Mouse (Mus musculus) thymus, adult 2 months (tissue): ENCODE measurements around the gene Slc6a16. TPM values are rescaled to one million over a fixed set of nuclear protein-coding genes. Genes with fewer than 3 reads are reported as not detected.

Experiments used
- DNase-seq: peaks from one replicate; pipeline ENCODE4 v3.0.0; 2021
- H3K27ac ChIP-seq: fragments of 200-500 bp; 2 replicates; pipeline ENCODE4 v1.5.1; 2012; ENCODE audit warnings: low read length, control low read depth; ENCODE audit not compliant: control insufficient read depth, insufficient read depth
- H3K27me3 ChIP-seq: fragments of 200-500 bp; 2 replicates; pipeline ENCODE4 v1.6.1; 2012; ENCODE audit warnings: mild to moderate bottlenecking, low read length, moderate library complexity, mixed read lengths; ENCODE audit not compliant: control insufficient read depth, insufficient read depth
- H3K36me3 ChIP-seq: fragments of 200-500 bp; 2 replicates; pipeline ENCODE4 v1.6.1; 2012; ENCODE audit warnings: mild to moderate bottlenecking, low read length, moderate library complexity; ENCODE audit not compliant: control insufficient read depth, insufficient read depth
- H3K4me1 ChIP-seq: fragments of 200-500 bp; replicated peaks from 2 replicates; pipeline ENCODE4 v1.6.1; 2012; ENCODE audit warnings: low read length; ENCODE audit not compliant: control insufficient read depth, insufficient read depth
- H3K4me3 ChIP-seq: fragments of 200-500 bp; 2 replicates; pipeline ENCODE4 v1.5.1; 2012; ENCODE audit warnings: mild to moderate bottlenecking, low read length, control low read depth, moderate library complexity; ENCODE audit not compliant: control insufficient read depth, insufficient read depth
- CTCF ChIP-seq: fragments of 200-500 bp; IDR thresholded peaks from 2 replicates; pipeline ENCODE4 v1.5.1; 2012; ENCODE audit warnings: mild to moderate bottlenecking, control low read depth, low read length, moderate library complexity, borderline replicate concordance; ENCODE audit not compliant: control insufficient read depth, poor library complexity, insufficient read depth; ENCODE audit errors: extremely low read depth
- POLR2A ChIP-seq: fragments of 200-500 bp; IDR thresholded peaks from 2 replicates; pipeline ENCODE4 v1.6.1; 2012; ENCODE audit warnings: mild to moderate bottlenecking, low read length, control low read depth, moderate library complexity; ENCODE audit not compliant: control insufficient read depth, poor library complexity, insufficient read depth; ENCODE audit errors: extremely low read depth
- WGBS: fragments of 180-500 bp; shearing (Covaris S2); methylation state at CpG from one replicate; pipeline ENCODE4 v1.1.7; 2018; 5-methylcytosine and 5-hydroxymethylcytosine counted together
- polyA plus RNA-seq: library from polyadenylated mRNA; depleted of rRNA; stranded (reverse); fragments of >200 nt; gene quantifications from 2 replicates; pipeline ENCODE4 v1.2.3, GENCODE M21; 2012

Gene Slc6a16
- polyA plus RNA-seq, 1 experiment, result 0.30 TPM

GRCm38 (mm10) chr7:45195341-45196175 is 45.3 kb upstream of the Slc6a16 start:
- H3K36me3 ChIP-seq, result no peaks in the 10 kb centered on the region
- no peak overlapping the region for H3K27ac ChIP-seq
- no peaks in the 10 kb centered on the region for H3K27me3 ChIP-seq
- no peak overlapping the region for H3K4me3 ChIP-seq
- DNase-seq, result no peak
- WGBS, result 84% methylated on average over 13 of the region's 13 CpGs
- TF ChIP-seq POLR2A, result no peak
- TF ChIP-seq CTCF, result no peak
- H3K4me1 ChIP-seq, result no peaks in the 10 kb centered on the region

- H3K27ac ChIP-seq, result no peak overlapping the region
- H3K36me3 ChIP-seq, result no peaks in the 10 kb centered on the region
- TF ChIP-seq CTCF (no peak), POLR2A (no peak)
- H3K27me3 ChIP-seq, result no peaks in the 10 kb centered on the region
- no peak overlapping the region for H3K4me3 ChIP-seq
- H3K4me1 ChIP-seq, result no peaks in the 10 kb centered on the region
- DNase-seq, result no peak
- WGBS, result 91% methylated on average over 4 of the region's 4 CpGs
These were observed 44.7 kb upstream of the Slc6a16 start for GRCm38 (mm10) chr7:45196176-45196535.

- H3K27me3 ChIP-seq, result no peaks in the 10 kb centered on the region
- 75% methylated on average over 5 of the region's 5 CpGs for WGBS
- TF ChIP-seq POLR2A (no peak), CTCF (no peak)
- no peak overlapping the region for H3K4me3 ChIP-seq
- no peak overlapping the region for H3K27ac ChIP-seq
- DNase-seq, result no peak
- no peaks in the 10 kb centered on the region for H3K36me3 ChIP-seq
- H3K4me1 ChIP-seq, result no peaks in the 10 kb centered on the region
These were observed 43.9 kb upstream of the Slc6a16 start for GRCm38 (mm10) chr7:45196994-45197393.

- no peak for TF ChIP-seq CTCF
- TF ChIP-seq POLR2A, result no peak
- Histone ChIP-seq H3K27me3 (no peaks in the 10 kb centered on the region), H3K36me3 (no peaks in the 10 kb centered on the region), H3K4me3 (no peak overlapping the region), H3K27ac (no peak overlapping the region), H3K4me1 (no peaks in the 10 kb centered on the region)
- DNase-seq, result no peak
- WGBS, result 34% methylated on average over 5 of the region's 5 CpGs
These were observed 42.5 kb upstream of the Slc6a16 start for GRCm38 (mm10) chr7:45198435-45198834.

GRCm38 (mm10) chr7:45198961-45199360 is 41.9 kb upstream of the Slc6a16 start:
- no peak for DNase-seq
- WGBS, result 86% methylated on average over 11 of the region's 11 CpGs
- TF ChIP-seq POLR2A (no peak), CTCF (no peak)
- Histone ChIP-seq H3K4me3 (no peak overlapping the region), H3K27me3 (no peaks in the 10 kb centered on the region), H3K4me1 (0 out of 2 replicates have a peak, but pooled peaks cover 1% of the 10 kb centered on the region), H3K36me3 (no peaks in the 10 kb centered on the region), H3K27ac (no peak overlapping the region)

- no peaks in the 10 kb centered on the region for H3K27me3 ChIP-seq
- no peak for DNase-seq
- H3K4me3 ChIP-seq, result no peak overlapping the region
- TF ChIP-seq CTCF (no peak), POLR2A (no peak)
- H3K27ac ChIP-seq, result no peak overlapping the region
- 86% methylated on average over 10 of the region's 10 CpGs for WGBS
- H3K36me3 ChIP-seq, result no peaks in the 10 kb centered on the region
- H3K4me1 ChIP-seq, result peaks cover 11% of the 10 kb centered on the region
These were observed 38.2 kb upstream of the Slc6a16 start for GRCm38 (mm10) chr7:45202654-45203053.

GRCm38 (mm10) chr7:45204380-45205143 is 36.3 kb upstream of the Slc6a16 start, which contains the start of gene Ccdc155:
Ccdc155 (minus strand) TSS chr7:45204892.
- Histone ChIP-seq H3K4me1 (peaks cover 11% of the 10 kb centered on the region), H3K36me3 (no peaks in the 10 kb centered on the region), H3K27me3 (no peaks in the 10 kb centered on the region), H3K4me3 (peak within 1 kb of the TSS; percentile 40), H3K27ac (no peak within 1 kb of the TSS)
- TF ChIP-seq CTCF, result 0 out of 2 replicates have a peak, but pooled peaks have one; percentile 21
- 0 out of 2 replicates have a peak, but pooled peaks have one; percentile 28 for TF ChIP-seq POLR2A
- WGBS, result 5% methylated on average over 43 of the region's 44 CpGs
- peak; percentile 93 for DNase-seq
